Mouse (Mus musculus): ENCODE data around the gene Psap.

- TF ChIP-seq CTCF (IDR thresholded peaks at IDR 0.05; ENCODE audit: borderline replicate concordance, insufficient read depth, low read length) (no peak), POLR2A (IDR thresholded peaks at IDR 0.05; ENCODE audit: low read depth, low read length) (no peak)
These were observed 51.7 kb downstream of the Psap start for GRCm38 (mm10) chr10:60328963-60329650.

All from embryonic fibroblast, embryonic 13.5 days (primary cell).